Mouse (Mus musculus) forebrain, postnatal 0 days (tissue): Measurements from ENCODE around the gene Pfkp. TPM values are rescaled to one million over a fixed set of nuclear protein-coding genes. Genes with fewer than 3 reads are reported as not detected.

Experiments used
- ATAC-seq: fragments of 200-750 bp; cut with Nextera tagmentation; 2 replicates; pipeline ENCODE4 v1.8.0; 2017; ENCODE audit warnings: mild to moderate bottlenecking, moderate library complexity
- DNase-seq: peaks from one replicate; pipeline ENCODE4 v3.0.0-alpha.2; 2015
- H3K27ac ChIP-seq: fragments of 300-500 bp; sonication (generic); 2 replicates; pipeline ENCODE4 v1.5.1; 2014; ENCODE audit warnings: low read depth, mild to moderate bottlenecking, antibody characterized with exemption, low read length, moderate library complexity, mixed read lengths
- H3K27me3 ChIP-seq: fragments of 300-500 bp; sonication (generic); 2 replicates; pipeline ENCODE4 v1.6.1; 2014; ENCODE audit warnings: mild to moderate bottlenecking, low read length, mixed read lengths; ENCODE audit not compliant: insufficient read depth
- H3K36me3 ChIP-seq: fragments of 300-500 bp; sonication (generic); 2 replicates; pipeline ENCODE4 v1.6.1; 2014; ENCODE audit warnings: mild to moderate bottlenecking, moderate library complexity; ENCODE audit not compliant: insufficient read depth
- H3K4me1 ChIP-seq: fragments of 300-500 bp; sonication (generic); 2 replicates; pipeline ENCODE4 v1.6.1; 2014; ENCODE audit warnings: antibody characterized with exemption; ENCODE audit not compliant: insufficient read depth
- H3K4me2 ChIP-seq: fragments of 300-500 bp; sonication (generic); 2 replicates; pipeline ENCODE4 v1.6.1; 2014; ENCODE audit warnings: low read depth, mild to moderate bottlenecking, moderate library complexity
- H3K4me3 ChIP-seq: fragments of 300-500 bp; sonication (generic); 2 replicates; pipeline ENCODE4 v1.5.1; 2014; ENCODE audit warnings: low read depth, low read length, mixed read lengths
- H3K9ac ChIP-seq: fragments of 300-500 bp; sonication (generic); 2 replicates; pipeline ENCODE4 v1.6.1; 2014; ENCODE audit warnings: mild to moderate bottlenecking
- H3K9me3 ChIP-seq: fragments of 300-500 bp; sonication (generic); 2 replicates; pipeline ENCODE4 v1.6.1; 2016; ENCODE audit warnings: low read length
- CTCF ChIP-seq: sonication (generic); IDR thresholded peaks from 2 replicates; pipeline ENCODE4 v1.5.1; 2016; ENCODE audit warnings: antibody characterized with exemption, control low read depth, low read depth
- WGBS: fragments of 180-500 bp; shearing (Covaris S2); extraction: QIAGEN DNeasy Blood & Tissue Kit; methylation state at CpG from one replicate; pipeline ENCODE4 v1.1.7; 2014; 5-methylcytosine and 5-hydroxymethylcytosine counted together
- polyA plus RNA-seq: library from polyadenylated mRNA; unstranded; fragments of >200 nt; fragmentation: Nextera tagmentation; extraction: Ambion mirVana; gene quantifications from 2 replicates; pipeline ENCODE4 v1.2.1, GENCODE M21; 2015
- total RNA-seq: library from RNA; depleted of rRNA; stranded (reverse); fragments of >200 nt; gene quantifications from 2 replicates; pipeline ENCODE4 v1.2.3, GENCODE M21; 2014

Gene Pfkp
- total and polyA plus RNA-seq, 2 experiments from 2014 or later, result 207 to 213 TPM

GRCm38 (mm10) chr13:6627352-6627751 is 21.2 kb downstream of the Pfkp start:
- Histone ChIP-seq H3K9ac (no peak overlapping the region), H3K27ac (no peak overlapping the region), H3K27me3 (no peaks in the 10 kb centered on the region), H3K4me1 (no peaks in the 10 kb centered on the region), H3K4me3 (no peak overlapping the region), H3K36me3 (0 out of 2 replicates have a peak, but pooled peaks cover 3% of the 10 kb centered on the region), H3K4me2 (no peak overlapping the region), H3K9me3 (0 out of 2 replicates have a peak, but pooled peaks cover 3% of the 10 kb centered on the region)
- no peak for TF ChIP-seq CTCF
- 95% methylated on average over 3 of the region's 3 CpGs for WGBS
- ATAC-seq, result no peak
- no peak for DNase-seq

GRCm38 (mm10) chr13:6626508-6627114 is 22.0 kb downstream of the Pfkp start:
- H3K9ac ChIP-seq, result no peak overlapping the region
- no peak overlapping the region for H3K4me3 ChIP-seq
- ATAC-seq (no peak), DNase-seq (no peak)
- H3K36me3 ChIP-seq, result peaks cover 7% of the 10 kb centered on the region; the same call in 1 of the 2 replicates
- H3K4me1 ChIP-seq, result no peaks in the 10 kb centered on the region
- TF ChIP-seq CTCF, result no peak
- no peak overlapping the region for H3K4me2 ChIP-seq
- H3K27ac ChIP-seq, result no peak overlapping the region
- WGBS, result 44% methylated on average over 4 of the region's 4 CpGs
- H3K9me3 ChIP-seq, result 0 out of 2 replicates have a peak, but pooled peaks cover 3% of the 10 kb centered on the region
- no peaks in the 10 kb centered on the region for H3K27me3 ChIP-seq

GRCm38 (mm10) chr13:6625942-6626341 is 22.6 kb downstream of the Pfkp start:
- Histone ChIP-seq H3K27ac (no peak overlapping the region), H3K9ac (no peak overlapping the region), H3K4me3 (no peak overlapping the region), H3K4me2 (no peak overlapping the region), H3K36me3 (peaks cover 12% of the 10 kb centered on the region; the same call in 1 of the 2 replicates), H3K9me3 (0 out of 2 replicates have a peak, but pooled peaks cover 3% of the 10 kb centered on the region), H3K27me3 (no peaks in the 10 kb centered on the region), H3K4me1 (no peaks in the 10 kb centered on the region)
- no peak for TF ChIP-seq CTCF
- DNase-seq (no peak), ATAC-seq (no peak)
- 72% methylated on average over 3 of the region's 3 CpGs for WGBS

- Histone ChIP-seq H3K4me2 (no peak overlapping the region), H3K27ac (no peak overlapping the region), H3K9ac (no peak overlapping the region), H3K36me3 (peaks cover 12% of the 10 kb centered on the region; the same call in 1 of the 2 replicates), H3K27me3 (no peaks in the 10 kb centered on the region), H3K9me3 (0 out of 2 replicates have a peak, but pooled peaks cover 3% of the 10 kb centered on the region), H3K4me1 (no peaks in the 10 kb centered on the region), H3K4me3 (no peak overlapping the region)
- TF ChIP-seq CTCF, result no peak
- ATAC-seq, result no peak
- WGBS, result 63% methylated on average over 2 of the region's 2 CpGs
- DNase-seq, result no peak
Observed at GRCm38 (mm10) chr13:6624604-6625003, 24.0 kb downstream of the Pfkp start.

DNA sequence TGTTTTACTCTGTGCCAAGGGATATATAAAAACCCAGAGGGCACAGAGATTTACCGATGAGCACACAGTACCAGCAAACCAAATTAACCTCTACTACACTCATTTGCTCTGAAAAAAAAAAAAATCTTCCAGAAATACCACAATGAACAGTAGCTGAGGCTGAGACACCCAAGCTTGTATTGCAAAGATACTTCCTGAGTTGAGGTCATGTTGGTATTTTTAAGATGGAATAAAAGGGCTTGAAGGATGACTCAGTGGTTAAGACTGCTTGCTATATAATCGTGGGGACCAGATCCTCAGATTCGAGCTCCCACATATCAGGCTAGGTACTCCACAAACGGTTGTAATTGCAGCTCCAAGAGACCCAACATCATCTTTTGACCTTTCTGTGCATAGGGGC is 24.5 kb downstream of the Pfkp start:
- 70% methylated on average over 4 of the region's 4 CpGs for WGBS
- Histone ChIP-seq H3K27me3 (no peaks in the 10 kb centered on the region), H3K4me1 (no peaks in the 10 kb centered on the region), H3K27ac (no peak overlapping the region), H3K36me3 (peaks cover 15% of the 10 kb centered on the region; the same call in 1 of the 2 replicates), H3K4me2 (no peak overlapping the region), H3K9me3 (0 out of 2 replicates have a peak, but pooled peaks cover 3% of the 10 kb centered on the region), H3K9ac (no peak overlapping the region), H3K4me3 (no peak overlapping the region)
- DNase-seq, result no peak
- ATAC-seq, result no peak
- TF ChIP-seq CTCF, result no peak

DNA sequence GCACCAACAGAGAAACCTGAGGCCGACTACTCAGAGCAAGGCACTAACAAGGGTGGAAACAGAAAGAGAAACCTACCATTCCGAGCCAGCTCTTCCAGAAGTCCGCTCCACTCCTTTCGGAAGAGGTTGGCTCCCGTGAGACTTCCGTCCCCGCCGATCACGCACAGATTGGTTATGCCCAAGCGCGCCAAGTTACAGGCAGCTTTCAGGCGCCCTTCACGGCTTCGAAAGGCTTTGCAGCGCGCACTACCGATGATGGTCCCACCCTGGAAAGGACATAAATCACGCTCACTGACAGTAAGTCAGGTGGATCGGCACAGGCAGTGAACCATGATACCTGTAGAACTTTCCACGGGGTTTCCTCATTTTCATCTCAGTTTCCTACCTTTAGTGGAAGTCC is 26.7 kb downstream of the Pfkp start:
- ATAC-seq (no peak), DNase-seq (no peak)
- TF ChIP-seq CTCF, result no peak
- peaks cover 30% of the 10 kb centered on the region for H3K36me3 ChIP-seq
- H3K4me3 ChIP-seq, result no peak overlapping the region
- no peaks in the 10 kb centered on the region for H3K27me3 ChIP-seq
- H3K4me1 ChIP-seq, result no peaks in the 10 kb centered on the region
- no peak overlapping the region for H3K27ac ChIP-seq
- H3K9me3 ChIP-seq, result 0 out of 2 replicates have a peak, but pooled peaks cover 3% of the 10 kb centered on the region
- no peak overlapping the region for H3K4me2 ChIP-seq
- WGBS, result 95% methylated on average over 20 of the region's 20 CpGs
- no peak overlapping the region for H3K9ac ChIP-seq

- H3K4me3 ChIP-seq, result no peak overlapping the region
- no peak overlapping the region for H3K9ac ChIP-seq
- no peak overlapping the region for H3K4me2 ChIP-seq
- peaks cover 37% of the 10 kb centered on the region for H3K36me3 ChIP-seq
- H3K9me3 ChIP-seq, result 0 out of 2 replicates have a peak, but pooled peaks cover 3% of the 10 kb centered on the region
- TF ChIP-seq CTCF, result no peak
- H3K4me1 ChIP-seq, result no peaks in the 10 kb centered on the region
- whole genome bisulfite sequencing, result 91% methylated on average over 3 of the region's 3 CpGs
- DNase-seq, result no peak
- ATAC-seq, result no peak
- no peaks in the 10 kb centered on the region for H3K27me3 ChIP-seq
- no peak overlapping the region for H3K27ac ChIP-seq
Observed at GRCm38 (mm10) chr13:6620250-6620649, 28.3 kb downstream of the Pfkp start.
